Mouse (Mus musculus) left cerebral cortex, postnatal 10 days (tissue): ENCODE results near the gene Rabgap1l. TPM values are rescaled to one million over a fixed set of nuclear protein-coding genes. Genes with fewer than 3 reads are reported as not detected.
A peak's percentile ranks its signal among the peaks of the same experiment; 100 is the strongest.

Source experiments
- DNase-seq, 2 experiments: peaks; one replicate each; pipeline ENCODE4 v3.0.0; 2021 to 2022; ENCODE audit warnings: low spot score in 2 of 2, mixed read lengths in 1 of 2; ENCODE audit errors: extremely low spot score in 1 of 2
- intact Hi-C: fragments of 180-260 bp; cut with DNase I; formaldehyde crosslinking; loops from one replicate; pipeline ENCODE4 v1.15.1; 2025
- microRNA-seq: library from miRNA; unstranded; fragments of <30 nt; microRNA quantifications from one replicate; pipeline ENCODE4 v1.2.0, GENCODE M21; 2022
- total RNA-seq, 2 experiments: library from RNA; stranded (reverse); gene quantifications; 2 replicates each; pipeline ENCODE4 v1.2.3; 2021

Rabgap1l gene
- total RNA-seq, 2 experiments from 2014 or later: 174 to 177 TPM

DNA sequence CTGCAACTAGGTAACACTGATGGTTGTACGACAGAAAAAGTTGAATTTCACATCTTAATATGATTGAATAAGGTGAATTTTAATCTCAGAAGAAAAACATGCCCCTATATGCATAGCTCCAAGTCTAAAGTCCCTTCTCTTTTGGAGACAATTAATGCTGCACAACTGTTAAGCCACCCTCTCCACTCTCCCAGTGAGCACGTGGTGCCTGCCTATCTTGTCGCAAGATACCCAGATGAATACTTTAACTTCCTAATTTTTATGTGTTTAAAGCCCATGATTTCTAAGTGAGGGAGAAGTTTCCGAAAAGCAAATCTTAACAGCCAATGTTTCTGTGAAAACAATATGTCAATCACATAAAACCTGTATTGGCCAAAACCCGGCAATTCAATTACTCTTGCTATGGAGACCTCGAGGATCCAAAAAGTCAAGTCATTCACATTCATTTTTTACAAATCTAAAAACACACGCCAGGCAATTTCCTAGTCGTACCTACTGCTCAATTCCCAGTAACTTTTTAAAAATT, 581.4 kb downstream of the Rabgap1l start:
- intact Hi-C loops: no loop called here
- no peak for DNase-seq

DNA sequence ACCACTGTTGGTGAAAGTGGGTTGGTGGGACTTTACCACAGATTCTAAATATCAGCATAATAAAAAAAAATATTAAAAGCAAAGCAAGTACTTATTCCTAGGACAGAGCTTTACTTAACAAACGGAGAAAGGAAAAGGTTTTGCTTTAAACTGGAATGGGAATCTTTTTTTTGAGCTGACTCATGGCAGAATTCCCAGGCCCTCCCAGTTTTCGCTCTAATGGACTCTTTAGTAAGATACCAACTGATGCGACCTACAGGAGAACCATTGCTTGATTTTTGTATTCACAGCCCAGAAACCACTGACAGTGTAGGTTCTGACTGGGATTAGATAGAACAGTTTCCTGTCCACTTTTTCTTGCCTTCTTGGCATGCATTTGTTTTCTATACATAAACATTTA, 582.4 kb downstream of the Rabgap1l start:
- intact Hi-C loops: no loop called here
- DNase-seq: no peak

- intact Hi-C loops: no loop called here
- no peak for DNase-seq
Measured at GRCm38 (mm10) chr1:160209844-160210243, 583.2 kb downstream of the Rabgap1l start.

DNA sequence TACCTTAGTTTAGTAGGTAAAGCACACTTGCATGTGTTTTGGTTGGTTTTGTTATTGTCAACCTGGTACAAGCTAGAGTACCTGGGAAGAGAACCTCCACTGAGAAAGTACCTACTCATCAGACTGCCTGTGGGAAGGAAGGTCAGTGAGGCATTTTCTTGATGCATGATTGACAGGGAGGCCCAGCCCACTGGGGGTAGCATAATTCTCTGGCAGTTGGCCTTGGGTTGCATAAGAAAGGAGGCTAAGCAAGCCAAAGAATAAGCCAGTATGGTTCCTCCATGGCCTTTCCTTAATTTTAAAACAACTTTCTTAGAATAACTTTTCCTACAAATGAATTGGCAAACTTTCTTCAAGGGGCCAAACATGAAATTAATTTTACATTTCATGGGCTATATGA, 587.5 kb downstream of the Rabgap1l start:
- no peak for DNase-seq
- intact Hi-C loops: no loop called here

DNA sequence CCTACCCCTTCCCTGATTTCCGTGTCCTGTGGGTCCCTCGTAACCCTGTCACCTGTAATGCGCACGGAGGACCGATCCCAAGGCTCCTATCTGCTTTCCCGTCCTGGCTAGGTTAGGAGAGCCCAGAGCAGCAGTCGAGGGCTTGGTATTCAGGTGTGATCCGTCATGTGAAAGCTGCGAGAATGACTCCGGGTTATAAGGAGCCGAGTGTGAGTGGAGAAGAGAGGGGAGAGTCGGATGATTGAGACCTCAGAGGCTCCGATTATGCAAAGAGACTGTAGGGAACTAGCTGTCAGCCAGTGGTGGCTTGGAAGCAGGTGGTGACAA, 597.7 kb downstream of the Rabgap1l start:
- no peak for DNase-seq
- intact Hi-C loops: no loop called here

DNA sequence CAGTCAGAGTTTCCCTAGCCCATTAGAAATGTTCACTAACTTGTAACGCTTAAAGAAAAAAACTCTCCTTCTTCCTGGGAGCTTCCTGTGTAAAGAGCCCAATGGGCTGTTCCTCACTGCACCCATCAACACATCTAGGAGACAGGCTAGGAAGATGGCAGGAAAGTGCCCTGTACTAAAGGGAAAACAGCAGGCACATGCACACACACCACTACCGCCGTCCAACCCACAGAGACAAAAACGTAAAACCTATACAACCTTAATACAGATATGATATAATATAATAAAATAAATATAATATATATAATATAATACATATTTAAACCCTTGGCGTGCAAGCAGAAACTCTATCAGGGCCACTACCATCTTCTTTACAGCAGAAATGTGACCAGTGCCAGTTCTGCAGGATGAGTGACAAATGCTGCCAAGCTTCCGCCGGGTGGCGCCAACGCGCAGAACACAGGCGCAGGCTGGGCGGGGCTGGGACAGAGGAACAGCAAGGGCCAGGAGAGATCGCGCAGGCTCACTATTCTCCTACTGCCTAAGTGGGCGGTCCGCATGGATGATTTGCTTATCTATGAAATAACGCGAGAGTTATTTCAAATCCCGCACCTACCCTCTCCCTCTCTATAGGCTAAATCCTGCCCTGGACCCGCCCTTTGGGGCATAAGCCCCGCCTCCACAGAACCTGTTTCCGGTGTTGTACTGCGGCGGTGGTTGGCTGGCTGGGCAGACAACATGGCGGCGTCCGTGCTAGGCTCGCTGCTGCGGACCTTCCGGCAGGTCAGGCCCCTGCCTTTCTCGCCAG, 598.3 kb downstream of the Rabgap1l start, which contains the start of gene Mrps14:
Mrps14 (plus strand) TSS at position 687 of the 808 bp plus-strand sequence.
- DNase-seq: peak; percentile 98

GRCm38 (mm10) chr1:160184506-160184905, 608.5 kb downstream of the Rabgap1l start:
- DNase-seq: peak; percentile 42 to 74
- intact Hi-C loops: loop anchor here (5.0 to 10.0 kb wide), 4 partner anchors 660 to 1470 kb away; partner anchors contain the start of gene Tnr

More for the DNA sequence above, 598.3 kb downstream of the Rabgap1l start, which contains the start of gene Mrps14:
- intact Hi-C loops: loop anchor here (5.0 kb wide), 1 partner anchor 1232 kb away; no protein-coding TSS in a partner anchor

GRCm38 (mm10) chr1:160181216-160181615, 611.8 kb downstream of the Rabgap1l start:
- DNase-seq: no peak
- intact Hi-C loops: loop anchor here (5.0 to 10.0 kb wide), 4 partner anchors 656 to 1466 kb away; partner anchors contain the start of gene Tnr

DNA sequence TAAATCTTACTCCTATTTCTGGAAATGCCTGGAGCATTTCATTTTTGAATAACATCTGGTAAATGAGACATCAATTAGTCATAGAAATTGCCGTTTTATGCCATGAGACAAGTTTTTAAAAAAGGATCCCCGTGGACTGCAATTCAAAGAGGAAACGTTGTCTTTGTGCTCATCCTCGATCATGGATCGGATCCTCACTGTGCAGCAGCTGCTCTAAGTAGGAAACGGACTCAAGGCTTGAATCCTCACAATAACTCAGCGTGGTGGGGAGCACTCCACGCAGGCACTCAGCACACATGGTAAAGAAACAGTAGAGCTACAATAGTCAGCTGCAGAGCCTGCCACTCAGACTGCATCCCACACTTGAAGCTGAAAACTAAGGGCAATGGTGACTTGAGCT, 616.1 kb downstream of the Rabgap1l start:
- DNase-seq: no peak
- intact Hi-C loops: no loop called here

Small RNAs within 50 kb of the gene (microRNA-seq; reads per million reads assigned to microRNA genes)
- 6.0 reads per million, percentile 22 among the genes with 10 or more reads in this experiment for gene Mir1927

Other genes with a start within 250 kb of the Rabgap1l start
- 10 to 100 TPM; 37.6 to 43.2 TPM for gene Rc3h1, start 113.2 kb upstream of the Rabgap1l start, total RNA-seq
- under 1 TPM; 0.11 to 0.24 TPM for gene Serpinc1, start 185.4 kb upstream of the Rabgap1l start, total RNA-seq
- 10 to 100 TPM; 18.4 to 29.5 TPM for gene Zbtb37, start 241.6 kb upstream of the Rabgap1l start, total RNA-seq